Mouse (Mus musculus): ENCODE results near the gene Cdkn2a. TPM values are rescaled to one million over a fixed set of nuclear protein-coding genes. Genes with fewer than 3 reads are reported as not detected.

The Cdkn2a gene
- total RNA-seq (2017): not detected in 2 replicates

GRCm38 (mm10) chr4:89294486-89295440 is at the start of gene Cdkn2a:
Cdkn2a (minus strand) TSS chr4:89294653.
- ATAC-seq (replicated peaks; ENCODE audit: low read depth, poor library complexity, severe bottlenecking): peak; percentile 58

DNA sequence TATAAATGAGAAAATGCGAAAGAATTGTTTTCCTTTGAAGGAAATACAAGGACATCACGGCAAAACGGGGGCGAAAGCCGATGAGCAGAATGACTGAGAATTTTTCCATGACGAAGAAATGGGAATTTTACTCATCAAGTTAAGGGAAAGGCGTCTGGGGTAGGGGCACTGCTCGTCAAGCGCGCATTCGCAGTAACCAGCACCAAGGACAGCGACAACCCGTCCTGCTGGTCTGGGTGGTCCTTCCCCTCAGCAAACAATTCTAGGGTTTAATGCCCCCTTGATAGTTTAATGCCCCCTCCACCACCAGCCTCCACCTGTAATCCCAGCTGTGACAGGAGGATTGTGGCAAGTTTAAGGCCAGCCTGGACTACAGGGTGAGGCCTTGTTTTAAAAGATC is 19.0 kb upstream of the Cdkn2a start:
- ATAC-seq (replicated peaks; ENCODE audit: low read depth, poor library complexity, severe bottlenecking): peak; percentile 57

GRCm38 (mm10) chr4:89310491-89311254 is 16.2 kb upstream of the Cdkn2a start, which contains the start of gene Cdkn2b:
Cdkn2b (minus strand) TSS chr4:89311039.
- ATAC-seq (replicated peaks; ENCODE audit: low read depth, poor library complexity, severe bottlenecking): peak; percentile 67

DNA sequence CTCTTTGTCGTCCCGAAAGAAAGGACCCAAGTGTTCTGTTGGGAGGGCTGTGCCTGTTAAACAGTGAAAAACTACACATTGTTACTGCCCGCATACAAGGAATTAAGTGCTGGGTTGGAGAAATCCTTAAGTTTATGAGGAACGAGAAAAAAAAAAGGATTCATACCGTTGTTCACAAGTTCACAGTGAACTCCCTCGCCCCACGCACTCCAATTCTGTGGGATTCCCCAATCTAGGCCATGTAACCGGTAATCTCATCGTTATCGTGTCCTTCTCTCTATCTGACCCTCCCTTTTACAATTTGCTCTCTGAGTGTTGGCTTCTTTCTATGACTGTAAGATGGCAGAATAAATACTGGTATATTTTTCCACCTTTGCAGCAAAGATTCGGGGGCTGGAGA is 15.5 kb upstream of the Cdkn2a start:
- no peak for ATAC-seq (replicated peaks; ENCODE audit: low read depth, poor library complexity, severe bottlenecking)

DNA sequence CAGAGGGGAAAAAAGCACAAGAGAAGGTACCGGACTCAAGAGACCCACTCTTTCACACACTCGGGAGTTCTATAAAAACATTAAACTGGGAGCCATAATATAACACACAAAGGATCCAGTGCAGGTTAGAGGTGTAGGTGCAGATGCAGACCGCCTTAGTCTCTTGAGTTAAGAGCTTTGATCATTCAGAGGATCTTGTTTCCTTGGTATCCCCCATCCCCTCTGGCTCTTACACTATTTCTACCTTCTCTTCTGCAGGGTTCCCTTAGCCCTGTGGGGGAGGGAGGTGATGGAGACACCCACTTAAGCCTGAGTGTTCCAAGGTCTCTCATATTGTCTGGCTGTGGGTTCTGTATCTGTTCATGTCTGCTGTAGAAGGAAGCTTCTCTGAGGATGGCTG is 13.5 kb upstream of the Cdkn2a start:
- ATAC-seq (replicated peaks; ENCODE audit: low read depth, poor library complexity, severe bottlenecking): no peak

GRCm38 (mm10) chr4:89306798-89307365 is 12.4 kb upstream of the Cdkn2a start:
- ATAC-seq (replicated peaks; ENCODE audit: low read depth, poor library complexity, severe bottlenecking): peak; percentile 37; the same call in 1 of the 2 replicates

GRCm38 (mm10) chr4:89305691-89306090 is 11.2 kb upstream of the Cdkn2a start:
- ATAC-seq (replicated peaks; ENCODE audit: low read depth, poor library complexity, severe bottlenecking): no peak

DNA sequence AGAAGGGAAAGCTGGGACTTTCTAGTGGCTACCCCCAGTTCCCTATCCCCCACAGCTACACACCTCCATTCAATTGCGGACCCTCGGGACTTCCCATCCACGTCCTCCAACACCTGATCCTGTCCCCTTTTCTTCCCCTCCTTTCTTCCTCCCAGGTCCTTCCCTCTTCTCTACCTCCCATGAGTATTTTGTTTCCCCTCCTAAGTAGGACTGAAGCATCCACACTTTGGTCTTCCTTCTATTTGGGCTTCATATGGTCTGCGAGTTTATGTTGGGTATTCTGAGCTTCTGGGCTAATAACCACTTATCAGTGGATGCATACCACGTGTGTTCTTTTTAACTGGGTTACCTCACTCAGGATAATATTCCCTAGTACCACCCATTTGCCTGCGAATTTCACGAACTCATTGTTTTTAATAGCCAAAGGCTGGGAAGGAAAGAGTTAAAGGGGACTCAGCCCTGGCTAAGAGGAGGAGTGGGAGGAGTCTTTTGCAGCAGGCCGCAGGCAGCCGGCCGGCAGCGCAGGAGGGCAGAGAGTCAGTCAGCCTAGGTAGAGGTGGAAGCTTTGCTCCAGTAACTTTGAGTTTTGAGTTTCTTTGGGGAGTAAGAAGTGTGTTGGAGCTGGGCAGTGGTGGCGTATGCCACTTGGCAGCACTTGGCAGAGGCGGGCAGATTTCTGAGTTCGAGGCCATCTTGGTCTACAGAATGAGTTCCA is 9.0 kb upstream of the Cdkn2a start:
- no peak for ATAC-seq (replicated peaks; ENCODE audit: low read depth, poor library complexity, severe bottlenecking)

GRCm38 (mm10) chr4:89302129-89302528 is 7.7 kb upstream of the Cdkn2a start:
- ATAC-seq (replicated peaks; ENCODE audit: low read depth, poor library complexity, severe bottlenecking): no peak

GRCm38 (mm10) chr4:89299721-89300120 is 5.3 kb upstream of the Cdkn2a start:
- no peak for ATAC-seq (replicated peaks; ENCODE audit: low read depth, poor library complexity, severe bottlenecking)

DNA sequence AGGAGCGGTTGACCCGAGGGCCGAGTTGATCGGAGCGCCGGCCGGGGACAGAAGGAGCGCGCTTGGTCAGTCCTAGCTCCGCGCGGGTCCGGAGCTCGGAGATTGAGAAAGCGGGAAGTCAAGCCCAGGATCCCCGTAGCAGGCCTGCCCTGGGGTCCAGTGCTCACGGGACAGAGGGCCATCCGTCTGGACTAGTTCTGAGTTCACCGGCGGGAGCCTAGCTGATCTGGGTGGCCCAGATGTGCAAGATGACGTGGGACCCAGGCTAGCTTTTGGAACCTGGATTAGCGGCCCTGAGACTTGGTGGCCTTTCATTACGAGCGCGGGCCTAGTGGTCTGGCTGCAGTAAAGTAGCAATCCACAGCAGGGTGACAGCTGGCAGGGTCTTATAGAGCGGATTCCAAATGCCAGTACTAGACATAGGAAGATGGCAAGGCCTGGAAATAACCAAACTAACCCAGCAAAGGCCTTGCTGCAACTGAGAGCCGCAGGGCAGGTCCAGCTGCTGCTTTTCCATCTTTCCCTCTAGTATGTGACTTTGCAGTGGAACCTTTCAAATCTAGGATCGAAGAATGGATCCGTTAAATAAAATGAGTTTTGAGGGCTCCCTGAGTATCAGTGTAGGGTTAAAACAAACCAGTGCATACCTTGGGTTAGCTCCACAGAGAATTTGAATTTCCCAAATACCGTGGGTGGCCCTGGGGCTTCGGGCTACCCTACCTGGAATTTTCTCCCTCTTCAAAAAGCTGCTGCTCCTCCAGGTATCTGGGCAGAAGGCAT is 1.2 kb upstream of the Cdkn2a start:
- peak; percentile 23 for ATAC-seq (replicated peaks; ENCODE audit: low read depth, poor library complexity, severe bottlenecking)

DNA sequence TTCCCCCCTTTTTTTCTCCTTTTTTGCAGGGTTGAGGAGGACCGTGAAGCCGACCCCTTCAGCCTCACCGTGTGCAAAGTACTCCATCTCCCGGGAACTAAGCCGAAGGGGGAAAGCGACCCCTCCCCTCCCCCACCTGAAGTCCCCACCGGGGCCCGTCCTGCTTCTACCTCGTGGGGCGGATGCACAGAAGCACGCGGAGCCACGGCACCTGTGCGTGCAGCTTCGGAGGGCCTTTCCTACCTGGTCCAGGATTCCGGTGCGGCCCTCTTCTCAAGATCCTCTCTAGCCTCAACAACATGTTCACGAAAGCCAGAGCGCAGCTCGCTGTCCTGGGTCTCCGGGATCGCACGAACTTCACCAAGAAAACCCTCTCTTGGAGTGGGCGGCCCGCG is 365 bp downstream of the Cdkn2a start:
- ATAC-seq (replicated peaks; ENCODE audit: low read depth, poor library complexity, severe bottlenecking): no peak

GRCm38 (mm10) chr4:89293516-89293915 is 937 bp downstream of the Cdkn2a start:
- ATAC-seq (replicated peaks; ENCODE audit: low read depth, poor library complexity, severe bottlenecking): no peak

DNA sequence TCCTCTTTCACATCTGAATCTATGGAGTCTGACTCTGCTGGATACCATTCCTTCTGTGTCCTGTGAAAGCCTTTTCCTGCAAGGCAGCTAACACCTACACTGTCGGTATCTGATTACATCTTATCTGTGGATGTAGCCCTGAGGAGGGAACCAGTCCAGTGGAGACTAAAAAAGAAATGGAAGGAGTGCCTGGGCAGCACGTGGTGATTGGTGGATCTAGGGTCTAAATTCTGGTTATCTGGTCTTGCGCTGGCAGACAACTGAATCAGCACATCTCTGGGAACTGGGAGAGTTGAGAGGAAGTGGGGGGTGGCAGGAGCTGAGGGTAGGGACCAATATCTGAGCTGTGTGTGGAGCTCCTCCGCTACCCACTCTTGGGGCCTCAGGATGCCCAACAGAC is 5.4 kb downstream of the Cdkn2a start:
- ATAC-seq (replicated peaks; ENCODE audit: low read depth, poor library complexity, severe bottlenecking): no peak

- no peak for ATAC-seq (replicated peaks; ENCODE audit: low read depth, poor library complexity, severe bottlenecking)
Observed at GRCm38 (mm10) chr4:89286566-89286965, 7.9 kb downstream of the Cdkn2a start.

- no peak for ATAC-seq (replicated peaks; ENCODE audit: low read depth, poor library complexity, severe bottlenecking)
Observed at GRCm38 (mm10) chr4:89285688-89286087, 8.8 kb downstream of the Cdkn2a start.

DNA sequence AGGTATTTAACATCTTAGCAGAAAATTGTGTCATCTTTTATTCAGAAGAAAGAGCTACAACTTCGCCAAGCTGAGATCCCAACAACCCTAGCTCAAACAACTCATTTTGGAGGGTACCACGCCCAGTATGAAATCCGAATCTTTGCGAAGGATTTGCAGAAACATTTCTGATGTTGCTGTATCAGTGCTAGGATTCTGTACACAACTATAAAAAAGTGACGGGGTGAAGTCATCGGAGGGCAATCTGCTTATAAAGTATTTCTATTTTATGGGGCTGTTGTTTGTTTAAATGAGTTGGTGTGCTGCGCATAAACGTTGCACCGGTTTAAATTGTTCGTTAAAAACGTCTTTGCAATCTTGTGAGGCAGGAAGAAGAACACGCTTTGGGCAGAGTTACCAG is 11.8 kb downstream of the Cdkn2a start:
- no peak for ATAC-seq (replicated peaks; ENCODE audit: low read depth, poor library complexity, severe bottlenecking)

DNA sequence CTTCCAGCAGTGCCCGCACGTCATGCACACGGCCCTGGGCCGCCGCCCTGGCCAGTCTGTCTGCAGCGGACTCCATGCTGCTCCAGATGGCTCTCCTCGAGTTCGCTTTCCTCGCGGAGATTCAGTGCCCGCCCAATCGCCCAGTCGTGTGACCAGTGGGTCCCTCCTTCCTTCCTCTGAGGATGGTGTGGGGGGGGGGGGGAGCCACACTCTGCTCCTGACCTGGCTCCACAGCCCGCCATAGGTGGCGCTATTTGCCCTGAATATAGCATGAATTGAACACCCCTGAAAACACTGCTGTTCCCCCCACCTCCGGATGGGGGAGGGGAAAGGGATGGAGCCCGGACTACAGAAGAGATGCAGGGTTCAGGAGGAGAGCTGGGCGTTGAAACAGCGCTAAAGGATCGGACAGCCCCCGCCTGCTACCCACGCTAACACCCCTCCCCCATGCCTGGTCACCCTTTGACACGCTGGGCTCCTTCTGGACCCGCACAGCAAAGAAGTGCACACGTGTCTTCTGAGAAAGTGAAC is 12.4 kb downstream of the Cdkn2a start:
- peak; percentile 57 for ATAC-seq (replicated peaks; ENCODE audit: low read depth, poor library complexity, severe bottlenecking)

- ATAC-seq (replicated peaks; ENCODE audit: low read depth, poor library complexity, severe bottlenecking): no peak
Observed at GRCm38 (mm10) chr4:89281236-89281635, 13.2 kb downstream of the Cdkn2a start.
